Mouse (Mus musculus): Measurements from ENCODE around the gene Maf.

DNA sequence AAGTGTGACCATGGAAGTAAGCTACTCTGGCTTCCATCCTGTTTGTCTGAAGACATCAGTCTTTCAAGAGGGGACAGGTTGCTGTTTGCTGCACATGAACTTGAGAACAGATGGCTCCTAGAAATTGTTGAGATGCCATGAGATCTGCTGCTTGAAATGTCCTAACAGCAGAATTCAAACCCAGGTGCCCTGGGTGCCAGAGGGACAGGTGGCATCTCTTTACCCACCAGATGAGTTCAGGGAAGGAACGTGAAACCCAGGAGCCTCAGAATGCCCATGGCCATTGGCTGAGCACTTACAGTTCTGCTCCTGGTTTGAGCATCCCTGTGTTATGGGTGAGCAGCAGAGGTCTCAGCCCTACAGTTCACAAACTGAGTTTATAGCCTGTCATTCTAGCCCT, 62.5 kb downstream of the Maf start:
- no peak for TF ChIP-seq CTCF (IDR thresholded peaks at IDR 0.05; ENCODE audit: low read depth)
- TF ChIP-seq EP300 (IDR thresholded peaks at IDR 0.05; ENCODE audit: low read depth): no peak

Data from liver, postnatal 0 days (tissue).